Mouse (Mus musculus) forebrain, postnatal 0 days (tissue): ENCODE data around the gene Nrros. TPM values are rescaled to one million over a fixed set of nuclear protein-coding genes. Genes with fewer than 3 reads are reported as not detected.
"Not testable (repeated sequence)": the region's sequence is repeated elsewhere in the genome, so short reads cannot be mapped to it uniquely, and the experiment has no call there.

Experiments used
- ATAC-seq: fragments of 200-750 bp; cut with Nextera tagmentation; 2 replicates; pipeline ENCODE4 v1.8.0; 2017; ENCODE audit warnings: mild to moderate bottlenecking, moderate library complexity
- DNase-seq: peaks from one replicate; pipeline ENCODE4 v3.0.0-alpha.2; 2015
- H3K27ac ChIP-seq: fragments of 300-500 bp; sonication (generic); 2 replicates; pipeline ENCODE4 v1.5.1; 2014; ENCODE audit warnings: low read depth, mild to moderate bottlenecking, antibody characterized with exemption, low read length, moderate library complexity, mixed read lengths
- H3K27me3 ChIP-seq: fragments of 300-500 bp; sonication (generic); 2 replicates; pipeline ENCODE4 v1.6.1; 2014; ENCODE audit warnings: mild to moderate bottlenecking, low read length, mixed read lengths; ENCODE audit not compliant: insufficient read depth
- H3K36me3 ChIP-seq: fragments of 300-500 bp; sonication (generic); 2 replicates; pipeline ENCODE4 v1.6.1; 2014; ENCODE audit warnings: mild to moderate bottlenecking, moderate library complexity; ENCODE audit not compliant: insufficient read depth
- H3K4me1 ChIP-seq: fragments of 300-500 bp; sonication (generic); 2 replicates; pipeline ENCODE4 v1.6.1; 2014; ENCODE audit warnings: antibody characterized with exemption; ENCODE audit not compliant: insufficient read depth
- H3K4me2 ChIP-seq: fragments of 300-500 bp; sonication (generic); 2 replicates; pipeline ENCODE4 v1.6.1; 2014; ENCODE audit warnings: low read depth, mild to moderate bottlenecking, moderate library complexity
- H3K4me3 ChIP-seq: fragments of 300-500 bp; sonication (generic); 2 replicates; pipeline ENCODE4 v1.5.1; 2014; ENCODE audit warnings: low read depth, low read length, mixed read lengths
- H3K9ac ChIP-seq: fragments of 300-500 bp; sonication (generic); 2 replicates; pipeline ENCODE4 v1.6.1; 2014; ENCODE audit warnings: mild to moderate bottlenecking
- H3K9me3 ChIP-seq: fragments of 300-500 bp; sonication (generic); 2 replicates; pipeline ENCODE4 v1.6.1; 2016; ENCODE audit warnings: low read length
- CTCF ChIP-seq: sonication (generic); IDR thresholded peaks from 2 replicates; pipeline ENCODE4 v1.5.1; 2016; ENCODE audit warnings: antibody characterized with exemption, control low read depth, low read depth
- WGBS: fragments of 180-500 bp; shearing (Covaris S2); extraction: QIAGEN DNeasy Blood & Tissue Kit; methylation state at CpG from one replicate; pipeline ENCODE4 v1.1.7; 2014; 5-methylcytosine and 5-hydroxymethylcytosine counted together
- polyA plus RNA-seq: library from polyadenylated mRNA; unstranded; fragments of >200 nt; fragmentation: Nextera tagmentation; extraction: Ambion mirVana; gene quantifications from 2 replicates; pipeline ENCODE4 v1.2.1, GENCODE M21; 2015
- total RNA-seq: library from RNA; depleted of rRNA; stranded (reverse); fragments of >200 nt; gene quantifications from 2 replicates; pipeline ENCODE4 v1.2.3, GENCODE M21; 2014; rRNA removed

The Nrros gene
- total and polyA plus RNA-seq, 2 experiments from 2014 or later: 6.4 to 12.5 TPM

GRCm38 (mm10) chr16:32102295-32102694 is 63.1 kb downstream of the Nrros start:
- no peak for DNase-seq
- ATAC-seq: no peak
- H3K4me2 ChIP-seq: no peak overlapping the region

GRCm38 (mm10) chr16:32099638-32100150 is 65.7 kb downstream of the Nrros start, which contains the start of the genes Pigx and Cep19:
Gene Pigx, minus strand, starts transcription at chr16:32099740.
Gene Cep19, plus strand, starts transcription at chr16:32099800.
- Histone ChIP-seq H3K4me2 (peak within 1 kb of the TSS; percentile 78), H3K9me3 (no peaks in the 10 kb centered on the region), H3K36me3 (peaks cover 11% of the 10 kb centered on the region), H3K9ac (peak within 1 kb of the TSS; percentile 81), H3K27ac (peak within 1 kb of the TSS; percentile 73), H3K4me1 (no peaks in the 10 kb centered on the region; the same call in 1 of the 2 replicates), H3K4me3 (peak within 1 kb of the TSS; percentile 97), H3K27me3 (no peaks in the 10 kb centered on the region)
- WGBS: 2% methylated on average over 33 of the region's 34 CpGs
- peak; percentile 94 for DNase-seq
- peak; percentile 98 for ATAC-seq
- TF ChIP-seq CTCF: no peak

More at GRCm38 (mm10) chr16:32102295-32102694, 63.1 kb downstream of the Nrros start:
- no peak for TF ChIP-seq CTCF
- no peak overlapping the region for H3K27ac ChIP-seq
- H3K9ac ChIP-seq: no peak overlapping the region
- no peaks in the 10 kb centered on the region for H3K27me3 ChIP-seq
- 86% methylated on average over 13 of the region's 13 CpGs for WGBS
- no peaks in the 10 kb centered on the region for H3K9me3 ChIP-seq
- peaks cover 27% of the 10 kb centered on the region for H3K36me3 ChIP-seq
- no peak overlapping the region for H3K4me3 ChIP-seq
- H3K4me1 ChIP-seq: no peaks in the 10 kb centered on the region; the same call in 1 of the 2 replicates

GRCm38 (mm10) chr16:32098897-32099637 is 66.3 kb downstream of the Nrros start:
- Histone ChIP-seq H3K9ac (peak overlapping the region; percentile 81), H3K36me3 (peaks cover 14% of the 10 kb centered on the region), H3K4me1 (no peaks in the 10 kb centered on the region; the same call in 1 of the 2 replicates), H3K9me3 (no peaks in the 10 kb centered on the region), H3K27ac (peak overlapping the region; percentile 73), H3K4me3 (peak overlapping the region; percentile 97), H3K27me3 (no peaks in the 10 kb centered on the region), H3K4me2 (peak overlapping the region; percentile 78)
- DNase-seq: peak; percentile 56
- no peak for TF ChIP-seq CTCF
- peak; percentile 59 for ATAC-seq
- 3% methylated on average over 39 of the region's 39 CpGs for WGBS

- H3K9me3 ChIP-seq, DNase-seq, H3K9ac ChIP-seq, H3K27me3 ChIP-seq, ATAC-seq, H3K27ac ChIP-seq, H3K4me2 ChIP-seq, H3K4me1 ChIP-seq, H3K36me3 ChIP-seq, H3K4me3 ChIP-seq: not testable (repeated sequence)
- 86% methylated on average over 2 of the region's 2 CpGs for WGBS
Observed at GRCm38 (mm10) chr16:32097757-32098156, 67.6 kb downstream of the Nrros start.

Other genes with a start within 250 kb of the Nrros start
- gene Pigz, start 231.7 kb downstream of the Nrros start, total RNA-seq: 1.4 and 4.1 TPM in 2 replicates
- gene Pigz, start 231.7 kb downstream of the Nrros start, polyA plus RNA-seq: 2.9 TPM in 2 replicates
- gene 0610012G03Rik, start 217.1 kb downstream of the Nrros start, total RNA-seq: 81.0 and 95.7 TPM in 2 replicates
- 151 and 177 TPM in 2 replicates for gene 0610012G03Rik, start 217.1 kb downstream of the Nrros start, polyA plus RNA-seq
- gene Ncbp2, start 217.1 kb downstream of the Nrros start, total RNA-seq: 29.9 and 39.3 TPM in 2 replicates
- gene Ncbp2, start 217.1 kb downstream of the Nrros start, polyA plus RNA-seq: 66.3 and 67.1 TPM in 2 replicates
- gene Senp5, start 162.3 kb downstream of the Nrros start, total RNA-seq: 27.2 and 29.5 TPM in 2 replicates
- 6.9 and 11.0 TPM in 2 replicates for gene Senp5, start 162.3 kb downstream of the Nrros start, polyA plus RNA-seq
- gene Pak2, start 86.3 kb downstream of the Nrros start, total RNA-seq: 35.9 and 41.1 TPM in 2 replicates
- 23.3 and 29.4 TPM in 2 replicates for gene Pak2, start 86.3 kb downstream of the Nrros start, polyA plus RNA-seq
- gene Pigx, start 65.9 kb downstream of the Nrros start, total RNA-seq: 71.7 and 102 TPM in 2 replicates
- 113 and 133 TPM in 2 replicates for gene Pigx, start 65.9 kb downstream of the Nrros start, polyA plus RNA-seq
- gene Cep19, start 65.8 kb downstream of the Nrros start, total RNA-seq: 43.6 and 51.5 TPM in 2 replicates
- gene Cep19, start 65.8 kb downstream of the Nrros start, polyA plus RNA-seq: 61.0 and 64.8 TPM in 2 replicates
- not detected in 2 replicates for gene Bex6, start 14.2 kb upstream of the Nrros start, total RNA-seq
- not detected in 2 replicates for gene Bex6, start 14.2 kb upstream of the Nrros start, polyA plus RNA-seq
- 45.2 and 51.0 TPM in 2 replicates for gene Fbxo45, start 81.6 kb upstream of the Nrros start, total RNA-seq
- 13.5 and 16.7 TPM in 2 replicates for gene Fbxo45, start 81.6 kb upstream of the Nrros start, polyA plus RNA-seq
- gene Wdr53, start 81.6 kb upstream of the Nrros start, total RNA-seq: 18.0 and 21.2 TPM in 2 replicates
- gene Wdr53, start 81.6 kb upstream of the Nrros start, polyA plus RNA-seq: 11.5 and 12.8 TPM in 2 replicates
- not detected in 2 replicates for gene Smco1, start 105.9 kb upstream of the Nrros start, total RNA-seq
- gene Smco1, start 105.9 kb upstream of the Nrros start, polyA plus RNA-seq: not detected in 2 replicates
- gene Rnf168, start 111.9 kb upstream of the Nrros start, total RNA-seq: 38.6 and 39.1 TPM in 2 replicates
- gene Rnf168, start 111.9 kb upstream of the Nrros start, polyA plus RNA-seq: 18.6 and 26.1 TPM in 2 replicates
- 35.9 and 42.5 TPM in 2 replicates for gene Ubxn7, start 166.7 kb upstream of the Nrros start, total RNA-seq
- 6.6 and 10.5 TPM in 2 replicates for gene Ubxn7, start 166.7 kb upstream of the Nrros start, polyA plus RNA-seq
- 0.48 TPM in 1 of 2 replicates, not detected in the other for gene Tm4sf19, start 234.9 kb upstream of the Nrros start, total RNA-seq
- gene Tm4sf19, start 234.9 kb upstream of the Nrros start, polyA plus RNA-seq: not detected in 2 replicates